Mouse (Mus musculus): ENCODE measurements around the gene Pkdrej.
A peak's percentile ranks its signal among the peaks of the same experiment; 100 is the strongest.
"Not testable (repeated sequence)": the region's sequence is repeated elsewhere in the genome, so short reads cannot be mapped to it uniquely, and the experiment has no call there.

The Pkdrej gene

GRCm38 (mm10) chr15:85821203-85822010 lies at the start of gene Pkdrej:
Gene Pkdrej, minus strand, starts transcription at chr15:85821734.
- no peak for DNase-seq (ENCODE audit: low spot score)

- no peak for DNase-seq (ENCODE audit: low spot score)
These were observed 46.2 kb upstream of the Pkdrej start for GRCm38 (mm10) chr15:85867696-85868095.

DNA sequence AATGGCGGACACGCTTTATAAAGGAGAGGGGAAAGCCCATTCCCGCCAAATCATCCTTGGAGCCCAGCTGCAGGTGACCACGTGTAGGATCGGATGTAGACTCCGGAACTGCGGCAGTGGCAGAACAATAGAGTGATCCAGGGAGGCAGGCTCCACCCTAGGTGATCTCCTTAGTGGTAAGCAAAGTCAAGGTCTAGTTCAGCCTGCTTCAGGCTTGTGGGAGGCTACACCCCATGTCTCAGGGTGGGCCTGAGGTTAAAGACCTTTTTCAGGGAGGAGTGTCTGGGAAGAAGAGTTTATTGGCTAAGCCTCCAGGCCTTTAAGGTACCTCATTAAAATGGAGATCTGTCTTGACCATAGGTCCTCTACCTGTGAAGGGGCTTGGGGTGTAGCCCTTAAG lies 44.4 kb upstream of the Pkdrej start:
- DNase-seq (ENCODE audit: low spot score), result not testable (repeated sequence)

DNA sequence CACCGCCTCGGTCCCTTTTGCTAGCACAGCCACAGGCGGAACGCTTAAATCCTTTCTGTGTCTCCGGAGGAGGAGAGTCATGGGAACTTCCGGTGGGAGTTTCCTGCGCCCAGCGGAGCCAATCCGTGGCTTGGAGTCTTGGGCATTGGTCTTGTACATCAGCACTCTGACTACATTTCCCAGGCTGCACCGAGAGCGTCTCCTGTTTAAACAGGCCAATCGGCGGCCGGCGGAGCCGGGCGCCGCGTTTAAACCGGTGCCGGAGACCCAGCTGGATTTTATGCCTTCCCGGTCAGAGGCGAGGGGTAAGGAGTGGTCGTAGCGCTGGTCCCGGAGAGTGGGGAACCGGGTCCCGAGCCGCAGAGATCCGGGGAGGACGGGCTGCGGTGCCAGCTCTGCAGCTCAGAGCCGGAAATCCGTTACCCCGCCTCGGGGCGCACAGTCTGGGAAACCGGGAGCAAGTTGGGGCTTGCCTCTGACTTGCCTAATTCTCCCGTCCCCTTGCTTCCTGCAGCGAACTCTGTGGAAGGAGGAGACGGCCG lies 38.0 kb upstream of the Pkdrej start, which contains the start of gene Gtse1:
TSS of gene Gtse1 (plus strand) at position 256 of the 542 bp plus-strand sequence.
- DNase-seq (ENCODE audit: low spot score), result peak; percentile 71

GRCm38 (mm10) chr15:85858980-85859489 lies 37.5 kb upstream of the Pkdrej start:
- DNase-seq (ENCODE audit: low spot score), result no peak

- no peak for DNase-seq (ENCODE audit: low spot score)
These were observed 30.3 kb upstream of the Pkdrej start for GRCm38 (mm10) chr15:85851656-85852392.

- DNase-seq (ENCODE audit: low spot score), result no peak
These were observed 23.5 kb upstream of the Pkdrej start for GRCm38 (mm10) chr15:85845071-85845470.

DNA sequence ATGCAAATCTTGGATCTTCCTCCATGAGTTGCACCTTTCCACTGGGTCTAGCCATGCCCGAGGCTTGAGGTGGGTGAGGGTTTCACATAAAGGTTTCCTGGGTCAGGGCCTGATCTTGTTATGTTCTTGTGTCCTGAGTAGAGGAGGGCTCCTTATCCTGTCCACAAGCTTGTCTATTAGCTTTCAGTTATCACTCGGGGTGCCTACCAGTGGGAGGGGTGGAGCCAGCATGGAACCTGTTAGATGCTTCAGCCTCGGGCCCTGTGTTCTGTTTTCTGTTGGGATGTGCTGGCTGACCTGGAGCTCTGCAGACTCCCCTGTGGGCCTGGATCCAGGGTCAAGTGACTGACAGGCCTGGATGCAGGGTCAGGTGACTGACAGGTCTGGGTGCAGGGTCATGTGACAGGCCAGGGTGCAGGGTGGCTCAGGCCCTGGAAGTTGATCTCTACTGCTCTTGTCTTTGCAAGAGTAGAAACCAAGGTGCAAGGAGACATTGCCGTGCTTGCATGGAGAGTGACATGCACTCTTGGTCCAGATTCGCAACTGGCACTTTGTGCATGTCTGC lies 20.3 kb upstream of the Pkdrej start:
- no peak for DNase-seq (ENCODE audit: low spot score)

DNA sequence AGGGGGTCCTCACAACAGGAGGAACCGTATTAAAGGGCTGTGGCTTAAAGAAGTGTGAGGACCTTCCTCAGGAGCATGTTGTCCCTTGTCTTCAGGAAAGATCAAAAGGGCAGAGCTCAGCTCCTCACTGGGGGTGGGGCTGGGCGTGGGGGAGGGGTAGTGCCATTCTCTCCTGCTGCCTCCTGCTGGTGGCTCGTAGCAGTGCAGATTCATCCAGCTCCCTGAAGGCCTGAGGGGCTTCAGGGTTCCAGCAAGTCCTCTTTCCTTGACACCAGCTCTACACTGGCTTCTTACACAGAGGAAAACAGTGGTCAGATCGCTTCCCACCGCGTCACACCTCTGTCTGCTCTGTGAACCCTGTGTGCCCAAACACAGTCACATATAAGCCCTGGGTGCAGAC lies 19.4 kb upstream of the Pkdrej start:
- DNase-seq (ENCODE audit: low spot score), result no peak

- no peak for DNase-seq (ENCODE audit: low spot score)
These were observed 15.4 kb upstream of the Pkdrej start for GRCm38 (mm10) chr15:85836887-85837286.

GRCm38 (mm10) chr15:85835335-85835734 lies 13.8 kb upstream of the Pkdrej start:
- no peak for DNase-seq (ENCODE audit: low spot score)

DNA sequence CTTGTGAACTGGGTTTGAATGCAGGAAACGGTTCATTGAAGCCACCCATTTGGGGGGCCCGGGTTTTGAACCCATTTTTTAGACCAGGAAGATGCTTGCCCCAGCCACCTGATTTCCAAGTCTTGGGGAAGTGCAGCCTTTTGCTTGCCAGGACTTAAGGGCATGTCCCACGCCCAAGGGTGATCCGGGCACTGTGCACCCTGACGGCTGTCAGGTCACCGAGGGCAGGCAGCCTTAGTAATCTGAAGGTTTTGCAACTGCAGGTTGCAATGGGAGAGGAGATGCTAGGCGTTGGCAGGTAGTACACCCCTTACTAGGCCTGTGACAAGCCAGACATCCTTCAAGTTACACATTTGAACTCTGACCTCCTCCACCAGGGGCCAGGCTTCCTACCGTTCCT lies 11.1 kb upstream of the Pkdrej start:
- DNase-seq (ENCODE audit: low spot score), result no peak

DNA sequence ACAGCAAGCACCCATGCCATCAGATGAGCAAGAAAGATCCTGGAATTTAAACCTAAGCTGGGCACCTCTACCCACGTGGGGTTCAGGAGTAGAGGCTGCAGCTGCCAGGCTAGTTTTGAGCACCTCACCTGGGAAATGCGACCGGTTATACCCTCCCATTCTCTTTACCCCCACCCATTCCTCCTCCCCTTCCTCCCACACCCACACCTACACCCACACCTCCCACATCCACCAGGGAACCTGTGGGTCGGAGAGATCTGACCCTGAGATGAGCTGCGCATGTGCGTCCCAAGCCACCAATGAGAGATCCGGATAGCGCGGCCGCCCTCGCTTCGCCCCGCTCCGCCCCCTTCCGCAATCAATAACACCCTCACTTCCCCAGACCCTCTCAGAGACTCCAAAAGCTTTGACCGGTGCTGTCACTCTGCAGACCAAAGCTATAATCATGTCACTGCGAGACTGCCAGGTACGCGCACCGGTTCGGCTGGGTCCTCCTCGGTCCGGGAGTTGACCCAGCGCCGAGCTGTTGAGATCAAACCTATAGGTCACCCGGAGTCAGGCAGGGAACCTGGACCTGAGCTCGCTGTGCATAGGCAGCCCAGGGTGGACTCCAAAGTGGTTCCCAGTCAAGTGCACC lies 10.5 kb upstream of the Pkdrej start, which contains the start of gene Ttc38:
TSS of gene Ttc38 (plus strand) at position 353 of the 637 bp plus-strand sequence.
- DNase-seq (ENCODE audit: low spot score), result peak; percentile 30

DNA sequence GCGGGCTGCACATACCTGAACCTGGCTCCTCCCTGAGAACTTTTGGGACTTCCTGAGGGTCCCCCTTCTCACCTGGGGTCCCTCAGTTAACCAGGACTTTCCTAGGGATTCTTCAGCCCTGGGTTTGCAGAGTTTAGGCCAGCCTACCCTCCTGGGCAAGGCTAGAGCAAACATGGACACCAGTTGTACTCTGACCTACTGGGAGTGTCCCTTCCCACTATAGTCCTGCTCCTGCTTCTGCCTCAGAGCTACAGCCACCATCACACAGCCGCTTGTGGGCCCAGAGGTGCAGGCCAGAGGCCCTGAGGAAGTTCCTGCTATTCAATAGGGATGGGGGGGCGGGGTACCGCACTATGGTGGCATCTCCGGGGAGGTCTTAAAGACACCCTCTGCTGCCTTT lies 7.9 kb upstream of the Pkdrej start:
- DNase-seq (ENCODE audit: low spot score), result no peak

GRCm38 (mm10) chr15:85828071-85828470 lies 6.5 kb upstream of the Pkdrej start:
- no peak for DNase-seq (ENCODE audit: low spot score)

- DNase-seq (ENCODE audit: low spot score), result no peak
These were observed 5.1 kb upstream of the Pkdrej start for GRCm38 (mm10) chr15:85826676-85827075.

DNA sequence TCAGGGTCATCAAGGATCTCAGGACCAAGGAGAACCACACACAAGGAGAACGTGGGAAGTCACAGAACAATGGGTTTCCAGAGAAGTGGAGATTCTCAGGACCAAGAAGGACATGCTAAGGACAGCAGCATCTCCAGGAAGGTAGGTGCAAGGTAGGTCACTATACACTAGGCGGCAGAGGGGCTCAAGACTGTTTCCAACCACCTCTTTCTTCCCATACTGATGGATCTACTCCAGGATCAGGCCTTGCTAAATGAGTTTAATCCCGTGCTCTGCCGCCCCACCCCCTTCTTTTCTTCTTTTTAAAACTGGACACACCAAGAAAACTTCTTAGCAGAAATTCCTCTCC lies 451 bp upstream of the Pkdrej start:
- DNase-seq (ENCODE audit: low spot score), result no peak

- DNase-seq (ENCODE audit: low spot score), result no peak
These were observed 8.1 kb downstream of the Pkdrej start for GRCm38 (mm10) chr15:85813428-85813827.

- DNase-seq (ENCODE audit: low spot score), result peak; percentile 94
These were observed 9.8 kb downstream of the Pkdrej start, which contains the start of gene Cdpf1 for GRCm38 (mm10) chr15:85811535-85812277. Gene Cdpf1, minus strand, starts transcription at chr15:85811697.

DNA sequence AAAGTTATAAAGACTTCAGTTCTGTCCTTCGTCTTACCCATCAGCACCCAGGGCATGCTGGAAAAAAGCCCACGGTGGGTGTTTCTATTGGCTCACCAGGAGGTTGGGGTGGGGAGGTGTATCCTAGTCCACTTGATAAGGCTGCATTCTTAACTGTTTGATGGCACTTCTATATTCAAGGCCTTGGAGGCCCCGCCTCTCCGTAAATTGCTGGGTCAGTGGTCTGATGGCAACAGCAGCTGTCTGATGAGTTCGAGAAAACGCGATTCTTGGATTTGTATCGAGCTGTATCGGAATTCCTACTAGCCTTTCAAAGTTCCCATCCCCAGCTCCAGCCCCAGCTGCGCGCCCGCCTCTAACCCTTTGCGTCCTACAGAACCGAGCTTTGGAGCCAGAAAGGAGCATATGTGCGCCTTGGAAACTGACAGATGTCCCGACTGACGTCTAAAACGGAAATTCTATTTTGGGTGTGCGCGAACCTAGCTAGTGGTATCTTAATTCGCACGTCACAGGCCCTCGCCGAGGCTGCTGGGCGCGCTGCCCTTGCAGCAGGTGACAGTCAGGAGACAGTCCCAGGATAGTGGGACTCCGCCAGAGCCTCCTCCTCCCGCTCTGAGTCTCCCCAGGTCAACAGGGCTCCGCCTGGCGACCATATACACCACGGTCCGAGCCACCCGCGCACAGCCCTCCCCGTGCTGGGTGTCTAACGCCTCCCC lies 10.6 kb downstream of the Pkdrej start:
- DNase-seq (ENCODE audit: low spot score), result no peak

GRCm38 (mm10) chr15:85810462-85810805 lies 11.1 kb downstream of the Pkdrej start:
- DNase-seq (ENCODE audit: low spot score), result no peak
